Mouse (Mus musculus): ENCODE measurements around the gene Fbln5.

Gene Fbln5

GRCm38 (mm10) chr12:101762054-101762453, 56.8 kb downstream of the Fbln5 start:
- DNase-seq (ENCODE audit: low read depth, low spot score) = no peak

GRCm38 (mm10) chr12:101759440-101760045, 59.3 kb downstream of the Fbln5 start:
- no peak for DNase-seq (ENCODE audit: low read depth, low spot score)

GRCm38 (mm10) chr12:101758698-101759097, 60.2 kb downstream of the Fbln5 start:
- no peak for DNase-seq (ENCODE audit: low read depth, low spot score)

GRCm38 (mm10) chr12:101742375-101742774, 76.5 kb downstream of the Fbln5 start:
- no peak for DNase-seq (ENCODE audit: low read depth, low spot score)

GRCm38 (mm10) chr12:101740486-101740885, 78.4 kb downstream of the Fbln5 start:
- DNase-seq (ENCODE audit: low read depth, low spot score) = no peak

- DNase-seq (ENCODE audit: low read depth, low spot score) = no peak
Observed at GRCm38 (mm10) chr12:101740045-101740444, 78.8 kb downstream of the Fbln5 start.

- DNase-seq (ENCODE audit: low read depth, low spot score) = no peak
Observed at GRCm38 (mm10) chr12:101718755-101719150, 100.1 kb downstream of the Fbln5 start.

GRCm38 (mm10) chr12:101718054-101718754, 100.7 kb downstream of the Fbln5 start, which contains the start of gene Tc2n:
TSS of gene Tc2n (minus strand) at chr12:101718523.
- DNase-seq (ENCODE audit: low read depth, low spot score) = no peak

- DNase-seq (ENCODE audit: low read depth, low spot score) = no peak
Observed at GRCm38 (mm10) chr12:101699176-101699575, 119.7 kb downstream of the Fbln5 start.

Data from retina, adult 2 months (tissue).